Mouse (Mus musculus) embryonic facial prominence, embryonic 13.5 days (tissue): ENCODE data around the gene Tesc. TPM values are rescaled to one million over a fixed set of nuclear protein-coding genes. Genes with fewer than 3 reads are reported as not detected.

Experiments
- polyA plus RNA-seq: library from polyadenylated mRNA; unstranded; fragments of >200 nt; fragmentation: Nextera tagmentation; extraction: Ambion mirVana; gene quantifications from 2 replicates; pipeline ENCODE4 v1.2.1, GENCODE M21; 2015

The Tesc gene
- polyA plus RNA-seq, 1 experiment from 2014 or later = 7.3 TPM

Other genes starting within 250 kb of the Tesc start
- 0.39 and 0.50 TPM in 2 replicates for gene Nos1, start 246.7 kb upstream of the Tesc start, polyA plus RNA-seq
- 73.7 TPM in 2 replicates for gene Fbxo21, start 51.0 kb upstream of the Tesc start, polyA plus RNA-seq
- gene Fbxw8, start 127.7 kb downstream of the Tesc start, polyA plus RNA-seq = 27.9 and 28.9 TPM in 2 replicates
- 0.17 and 0.21 TPM in 2 replicates for gene Hrk, start 136.9 kb downstream of the Tesc start, polyA plus RNA-seq
- gene Rnft2, start 217.4 kb downstream of the Tesc start, polyA plus RNA-seq = 5.1 and 5.5 TPM in 2 replicates
- 12.5 and 13.1 TPM in 2 replicates for gene 2410131K14Rik, start 217.5 kb downstream of the Tesc start, polyA plus RNA-seq